Mouse (Mus musculus): ENCODE measurements at regions not wholly inside any gene's neighbourhood (a gene's known extent, or its start where the extent isn't known, plus 50 kb on each side); places are given as distances from the start of the nearest gene placed in this dataset.

DNA sequence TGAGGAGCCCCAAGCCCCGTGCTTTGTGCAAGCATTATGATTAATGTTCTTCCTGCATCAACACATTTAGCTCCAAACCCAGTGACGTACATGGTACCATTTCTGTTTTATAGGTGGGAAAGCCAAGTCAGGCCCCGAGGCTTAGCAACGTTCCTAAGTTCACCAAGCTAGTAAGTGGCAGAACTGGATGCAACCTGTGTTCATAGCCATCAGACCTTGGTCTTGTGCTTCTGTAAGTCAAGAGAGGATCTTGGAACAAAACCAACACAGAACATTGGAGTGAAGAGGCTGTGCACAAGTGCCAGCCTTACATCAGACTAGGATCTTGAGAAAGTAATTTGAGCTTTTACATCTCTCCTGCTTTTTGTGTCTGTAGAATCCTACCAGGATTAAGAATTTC, 71.3 kb downstream of the Cdc7 start:
- no peak for TF ChIP-seq POLR2A (IDR thresholded peaks at IDR 0.05; ENCODE audit: insufficient read length, low read depth)
- TF ChIP-seq MYOD1 (IDR thresholded peaks at IDR 0.05; ENCODE audit: control insufficient read depth in 1 of 3, insufficient read length in 2 of 3, low read depth in 2 of 3) = no peak
- no peak for TF ChIP-seq MAX (IDR thresholded peaks at IDR 0.05; ENCODE audit: low read depth)
- no peak for TF ChIP-seq USF1 (IDR thresholded peaks at IDR 0.05; ENCODE audit: low read depth)
- no peak for TF ChIP-seq POLR2AphosphoS2 (IDR thresholded peaks at IDR 0.05; ENCODE audit: insufficient read length, low read depth)
- TF ChIP-seq CEBPB (IDR thresholded peaks at IDR 0.05; ENCODE audit: insufficient read depth, poor library complexity, severe bottlenecking) = no peak
- TF ChIP-seq MYOG (IDR thresholded peaks at IDR 0.05; ENCODE audit: control insufficient read depth in 1 of 3, insufficient read depth in 1 of 3, insufficient read length in 2 of 3, low read depth in 2 of 3) = no peak
- no peak for TF ChIP-seq REST (IDR thresholded peaks at IDR 0.05; ENCODE audit: insufficient read depth, insufficient read length)

All from myocyte (in vitro differentiated cells).